Mouse (Mus musculus) frontal cortex, adult (tissue): ENCODE data around the gene Auts2.
A peak's percentile ranks its signal among the peaks of the same experiment; 100 is the strongest.

Experiments
- ATAC-seq: cut with Nextera tagmentation; 2 replicates; pipeline ENCODE4 v1.9.2; 2017; ENCODE audit warnings: mild to moderate bottlenecking, moderate library complexity, mixed read lengths; ENCODE audit not compliant: low TSS enrichment

The Auts2 gene

GRCm38 (mm10) chr5:131805277-131805676 is 737.9 kb downstream of the Auts2 start:
- ATAC-seq: no peak

- ATAC-seq: no peak
Measured at GRCm38 (mm10) chr5:131803609-131804008, 739.5 kb downstream of the Auts2 start.

GRCm38 (mm10) chr5:131802340-131803036 is 740.7 kb downstream of the Auts2 start:
- ATAC-seq: no peak

GRCm38 (mm10) chr5:131801924-131802323 is 741.2 kb downstream of the Auts2 start:
- ATAC-seq: no peak

- ATAC-seq: no peak
Measured at GRCm38 (mm10) chr5:131798373-131798772, 744.8 kb downstream of the Auts2 start.

DNA sequence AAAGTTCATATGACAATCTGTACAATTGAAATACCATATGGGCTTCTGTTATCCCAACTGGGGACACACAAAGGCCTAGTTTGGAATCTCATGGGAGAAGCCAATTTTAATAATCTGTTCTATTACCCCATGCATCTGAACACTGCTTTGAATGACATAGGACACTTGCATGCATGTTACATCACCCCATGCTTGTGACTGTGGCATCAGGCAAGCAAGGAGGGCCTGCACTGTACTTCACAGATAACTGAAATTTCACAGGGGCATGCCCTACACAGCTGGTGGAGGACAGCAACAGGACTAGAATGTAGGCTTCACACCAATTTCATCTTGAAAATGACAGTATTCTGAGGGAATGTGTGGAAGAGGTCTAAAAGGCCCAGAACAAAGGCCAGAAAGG is 746.1 kb downstream of the Auts2 start:
- ATAC-seq: no peak

DNA sequence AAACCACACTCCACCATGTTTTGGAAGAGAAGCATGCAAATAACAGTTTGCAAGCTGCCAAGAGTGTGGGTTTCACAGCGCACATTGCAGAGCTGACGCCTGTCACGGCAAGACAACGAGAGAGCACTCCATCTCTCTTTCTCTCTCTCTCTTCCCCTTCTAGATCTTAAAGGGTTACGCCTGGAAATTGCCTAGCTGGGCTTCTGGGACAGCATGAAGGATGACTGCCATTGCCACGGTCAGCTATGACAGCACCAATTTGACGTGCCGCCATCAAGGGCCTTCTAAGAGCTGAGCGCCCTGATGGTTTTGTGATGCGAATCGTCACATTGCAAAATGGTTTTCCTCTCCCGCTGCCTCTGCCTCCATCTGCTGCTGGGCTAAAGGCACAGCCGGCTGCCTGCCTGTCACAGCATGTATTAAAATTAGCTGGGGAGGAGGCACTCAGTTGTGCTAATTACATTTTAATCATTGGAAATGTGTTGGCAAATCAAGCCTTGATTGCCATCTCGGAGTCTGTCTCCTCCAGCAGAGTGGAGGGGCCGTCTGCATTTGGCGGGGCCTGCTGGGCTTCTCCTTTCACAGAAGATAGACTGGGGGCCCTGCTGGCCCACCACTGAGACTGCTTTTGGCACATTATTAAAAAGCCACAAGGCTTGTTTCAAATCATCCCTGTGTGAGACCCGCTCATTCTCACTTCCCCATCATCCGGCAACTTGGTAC is 748.6 kb downstream of the Auts2 start:
- peak; percentile 84 for ATAC-seq

GRCm38 (mm10) chr5:131789601-131790000 is 753.5 kb downstream of the Auts2 start:
- ATAC-seq: no peak

DNA sequence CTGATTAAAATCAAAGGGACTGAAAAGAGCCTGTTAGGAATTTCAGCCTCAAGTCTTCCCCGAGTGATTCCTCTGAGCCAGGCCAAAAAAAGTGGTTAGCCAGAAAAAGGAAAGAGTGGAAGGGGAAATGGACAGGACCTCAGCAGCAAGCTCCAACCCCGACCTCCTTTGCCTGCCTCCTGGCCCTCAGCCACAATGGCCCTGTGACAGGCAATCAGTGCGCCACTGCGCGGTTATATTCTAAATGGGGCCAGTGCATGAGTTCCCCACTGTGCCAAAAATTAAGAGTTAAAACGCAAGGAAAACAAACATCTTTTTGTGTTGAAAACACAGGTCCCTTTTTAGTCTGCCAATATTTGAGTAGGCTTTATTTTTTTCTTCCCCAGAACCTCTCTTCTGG is 755.1 kb downstream of the Auts2 start:
- no peak for ATAC-seq

GRCm38 (mm10) chr5:131783241-131783640 is 759.9 kb downstream of the Auts2 start:
- ATAC-seq: peak; percentile 88

- ATAC-seq: no peak
Measured at GRCm38 (mm10) chr5:131781063-131781462, 762.1 kb downstream of the Auts2 start.

DNA sequence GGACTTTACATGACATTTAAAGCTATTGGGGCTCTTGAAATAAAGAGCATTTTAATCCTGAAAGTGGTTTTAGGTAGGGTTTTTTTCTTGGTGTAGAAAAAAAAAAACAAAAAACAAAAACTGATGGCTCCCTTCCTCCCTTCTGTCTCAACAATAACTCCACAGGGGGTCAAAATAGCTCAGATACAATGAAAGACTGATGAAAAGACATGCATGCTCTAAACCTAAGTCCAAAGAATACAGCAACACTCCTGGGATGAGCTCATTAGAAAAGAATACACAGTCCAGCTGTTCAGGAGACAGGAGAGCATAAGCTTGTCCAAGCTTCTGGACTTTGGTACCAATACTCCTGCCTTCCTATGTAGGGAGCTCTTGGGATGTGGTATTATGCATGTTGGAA is 764.0 kb downstream of the Auts2 start:
- no peak for ATAC-seq

DNA sequence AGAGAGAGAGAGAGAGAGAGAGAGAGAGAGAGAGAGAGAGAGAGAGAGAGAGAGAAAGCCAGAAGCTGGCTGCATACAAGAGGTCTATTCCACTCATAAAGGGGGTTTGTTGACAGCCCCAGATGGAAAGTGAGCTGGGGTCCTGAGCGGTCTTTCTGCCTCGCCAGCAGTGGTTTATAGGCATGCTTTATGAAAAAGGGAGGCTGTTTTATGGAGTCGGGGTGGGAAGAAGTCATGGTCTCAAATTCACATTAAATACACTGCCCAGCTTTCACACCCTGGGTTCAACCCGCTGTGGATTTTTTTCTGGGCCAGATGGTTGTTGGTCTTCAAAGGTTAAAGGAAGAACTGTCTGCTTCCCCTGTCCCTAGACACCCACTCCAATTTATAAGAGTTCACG is 767.5 kb downstream of the Auts2 start:
- ATAC-seq: no peak

- ATAC-seq: peak; percentile 47; the same call in 1 of the 2 replicates
Measured at GRCm38 (mm10) chr5:131775222-131775621, 767.9 kb downstream of the Auts2 start.

DNA sequence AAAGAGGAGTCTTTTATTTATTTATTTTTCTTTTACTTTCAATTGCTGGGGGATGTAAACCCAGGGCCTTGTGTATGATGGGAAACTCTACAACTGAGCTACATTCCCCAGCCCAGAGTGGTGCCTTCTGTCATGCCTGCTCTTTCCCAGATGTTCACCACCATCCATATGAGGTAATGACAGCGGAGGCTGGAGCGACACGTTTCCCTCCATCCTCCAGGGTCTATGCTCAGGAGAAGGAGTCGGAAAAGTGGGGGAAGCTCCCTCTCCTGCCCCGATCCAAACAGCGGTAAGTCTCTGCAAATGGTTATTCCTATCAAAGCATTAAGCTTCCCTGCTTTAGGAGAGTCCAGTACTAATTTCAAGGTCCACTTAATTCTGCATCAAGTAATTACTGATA is 768.4 kb downstream of the Auts2 start:
- ATAC-seq: no peak

- no peak for ATAC-seq
Measured at GRCm38 (mm10) chr5:131772616-131773015, 770.5 kb downstream of the Auts2 start.

- ATAC-seq: no peak
Measured at GRCm38 (mm10) chr5:131769273-131769672, 773.9 kb downstream of the Auts2 start.

DNA sequence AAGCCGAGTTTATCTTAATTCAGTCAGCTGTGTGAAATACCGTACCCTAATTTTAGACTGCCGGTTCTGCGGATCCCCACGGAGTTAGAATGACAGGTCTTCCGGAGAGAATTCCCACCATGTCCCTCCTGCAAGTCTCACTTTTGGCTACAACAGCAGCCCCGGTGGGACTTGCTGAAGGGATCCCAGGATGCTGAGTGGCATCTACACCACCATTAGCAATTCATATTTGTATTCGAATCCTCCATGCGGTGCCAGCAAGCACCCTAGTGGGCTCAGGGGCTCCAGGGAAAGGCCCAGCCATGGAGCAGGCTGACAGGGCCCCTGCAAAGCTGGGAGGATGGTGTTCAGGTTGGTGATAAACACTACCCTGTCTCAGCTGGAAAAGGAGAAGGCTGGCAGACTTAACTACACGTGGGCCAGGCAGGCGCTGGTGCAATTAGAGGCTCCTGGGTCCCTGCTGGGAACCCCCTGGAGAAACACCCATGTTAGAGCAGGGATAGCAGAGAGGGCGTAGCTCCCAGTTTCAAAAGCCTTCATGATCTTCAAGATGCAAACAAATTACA is 775.4 kb downstream of the Auts2 start:
- peak; percentile 20; the same call in 1 of the 2 replicates for ATAC-seq

GRCm38 (mm10) chr5:131767176-131767575 is 776.0 kb downstream of the Auts2 start:
- peak; percentile 92 for ATAC-seq

DNA sequence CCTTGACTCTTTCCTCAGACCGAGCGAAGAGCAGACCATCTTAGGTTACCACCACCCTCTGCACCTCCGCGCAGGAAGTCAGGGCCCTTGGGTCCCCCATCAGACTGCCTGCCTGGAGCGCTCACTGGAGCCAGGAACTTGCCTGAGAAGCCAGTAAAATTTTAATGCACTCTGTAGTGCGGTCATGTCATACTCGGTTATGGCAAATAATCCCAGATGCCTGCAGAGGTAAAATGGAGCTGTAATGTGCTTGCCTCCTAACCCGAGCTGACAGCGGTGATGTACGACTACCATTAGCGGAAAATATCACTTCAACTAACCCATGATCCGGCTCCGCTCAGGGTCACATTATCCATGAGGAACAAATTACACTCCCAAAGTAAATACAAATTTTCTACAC is 783.7 kb downstream of the Auts2 start:
- ATAC-seq: no peak

GRCm38 (mm10) chr5:131750330-131750729 is 792.8 kb downstream of the Auts2 start:
- ATAC-seq: no peak

DNA sequence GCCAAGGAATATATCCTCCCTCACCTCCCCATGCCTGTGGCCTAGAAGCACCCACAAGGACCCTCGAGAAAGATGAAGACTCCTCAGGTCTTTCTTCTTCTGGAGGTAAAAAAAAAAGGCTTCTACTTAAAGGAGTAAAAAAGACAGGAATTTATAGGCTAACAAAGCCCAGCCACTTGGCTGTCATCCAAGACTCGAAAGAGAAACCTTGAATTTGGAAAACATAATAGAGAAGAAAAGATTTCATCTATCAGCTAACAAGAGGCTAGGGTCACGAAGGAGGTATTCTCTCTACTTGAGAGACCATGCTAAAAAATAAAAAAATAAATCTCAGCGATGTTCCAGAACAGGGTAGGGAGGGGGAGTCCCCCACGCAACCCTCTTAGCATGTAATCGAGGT is 793.9 kb downstream of the Auts2 start:
- ATAC-seq: no peak

GRCm38 (mm10) chr5:131743069-131743468 is 800.1 kb downstream of the Auts2 start:
- no peak for ATAC-seq
